In the genomic region with DNA sequence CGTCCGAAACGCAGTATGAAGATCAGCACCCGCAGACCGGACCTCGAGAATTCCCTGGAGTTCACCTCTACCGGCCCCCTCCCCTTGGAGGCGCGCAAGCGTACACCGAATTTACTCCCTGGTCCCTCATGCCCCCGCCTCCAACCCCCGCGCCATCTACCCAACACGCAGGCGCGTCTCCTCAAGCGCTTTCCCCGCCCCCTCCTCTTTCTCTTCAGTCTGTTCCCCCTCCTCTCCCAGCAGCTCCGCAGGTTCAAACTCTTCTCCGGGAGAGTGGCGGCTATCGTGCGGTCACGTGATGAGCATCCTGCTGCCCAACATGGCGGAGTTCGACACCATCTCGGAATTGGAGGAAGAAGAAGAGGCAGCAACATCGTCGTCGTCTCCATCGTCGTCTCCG, we compare ENCODE assay signal across 8 mouse cellular contexts. TPM values are rescaled to one million over a fixed set of nuclear protein-coding genes. Genes with fewer than 3 reads are reported as not detected.
DNase-seq lines count a peak whose midpoint lies in the region; ATAC-seq and TF ChIP-seq lines count a peak whose summit lies in the region.

A gene (plus strand): TSS at position 190 of the 400 bp plus-strand sequence.

- TF ChIP-seq POLR2A in lung, adult 2 months (IDR thresholded peaks at IDR 0.05; ENCODE audit: borderline replicate concordance, extremely low read depth, low read depth, low read length) = peak; percentile 11; the same call in 1 of the 2 replicates

- peak within 1 kb of the TSS; percentile 70 for H3K27ac ChIP-seq in forebrain, postnatal 0 days (ENCODE audit: low read depth, low read length)

- 0 out of 2 replicates have a peak, but pooled peaks cover 5% of the 10 kb centered on the region for H3K4me1 ChIP-seq in E14TG2a.4 (replicated peaks; ENCODE audit: low read depth, low read length)
- no peaks in the 10 kb centered on the region for H3K4me1 ChIP-seq in forebrain, postnatal 0 days (ENCODE audit: insufficient read depth)
- no peaks in the 10 kb centered on the region for H3K4me1 ChIP-seq in lung, adult 2 months (ENCODE audit: control insufficient read depth, insufficient read depth, low read length)

- no peaks in the 10 kb centered on the region for H3K9me3 ChIP-seq in E14TG2a.4 (ENCODE audit: low read length)
- H3K9me3 ChIP-seq in forebrain, postnatal 0 days (ENCODE audit: low read length) = no peaks in the 10 kb centered on the region

- peak within 1 kb of the TSS; percentile 73 for H3K9ac ChIP-seq in forebrain, postnatal 0 days

- H3K36me3 ChIP-seq in E14TG2a.4 (ENCODE audit: insufficient read depth, low read length) = no peaks in the 10 kb centered on the region
- no peaks in the 10 kb centered on the region for H3K36me3 ChIP-seq in forebrain, postnatal 0 days (ENCODE audit: insufficient read depth)

- H3K27me3 ChIP-seq in E14TG2a.4 (ENCODE audit: insufficient read depth, low read length) = no peaks in the 10 kb centered on the region
- H3K27me3 ChIP-seq in forebrain, postnatal 0 days (ENCODE audit: insufficient read depth, low read length) = no peaks in the 10 kb centered on the region; the same call in 1 of the 2 replicates

- H3K4me3 ChIP-seq in E14TG2a.4 (replicated peaks; ENCODE audit: low read length) = peak within 1 kb of the TSS; percentile 84
- H3K4me3 ChIP-seq in forebrain, postnatal 0 days (ENCODE audit: low read depth, low read length) = peak within 1 kb of the TSS; percentile 55
- peak within 1 kb of the TSS; percentile 77 for H3K4me3 ChIP-seq in lung, adult 2 months (replicated peaks; ENCODE audit: extremely low read depth, low read depth, low read length)

- no peak for TF ChIP-seq CTCF in E14TG2a.4 (conservative IDR thresholded peaks at IDR 0.05; ENCODE audit: low read length)
- TF ChIP-seq CTCF in forebrain, postnatal 0 days (IDR thresholded peaks at IDR 0.05; ENCODE audit: low read depth) = no peak
- no peak for TF ChIP-seq CTCF in lung, adult 2 months (IDR thresholded peaks at IDR 0.05; ENCODE audit: insufficient read depth, low read length)

- DNase-seq in cerebellum, adult 11 months = peak; percentile 73
- peak; percentile 91 for DNase-seq in forebrain, postnatal 0 days
- peak; percentile 76 for DNase-seq in heart, postnatal 4 days
- peak; percentile 74 to 81 for DNase-seq in layer of hippocampus, adult 8-10 months (ENCODE audit: low spot score in 2 of 2)
- DNase-seq in lung, adult 2 months = peak; percentile 34
- peak; percentile 76 for DNase-seq in ovary, postnatal 36 days (ENCODE audit: low spot score)
- DNase-seq in thymus, postnatal 36 days = peak; percentile 32 to 47

- H3K4me2 ChIP-seq in forebrain, postnatal 0 days (ENCODE audit: low read depth) = peak within 1 kb of the TSS; percentile 53

- ATAC-seq in forebrain, postnatal 0 days = peak; percentile 98

- WGBS in forebrain, postnatal 0 days = 19% methylated on average over 34 of the region's 34 CpGs
- WGBS in lung, adult 2 months = 23% methylated on average over 34 of the region's 34 CpGs

RNA-seq across cellular contexts. Expression of the gene that starts here (rescaled TPM):
- 10.8 and 13.5 TPM in 2 replicates for total RNA-seq in forebrain, postnatal 0 days (2014; rRNA removed)
- 1.4 and 3.4 TPM in 2 replicates for polyA plus RNA-seq in forebrain, postnatal 0 days (2015; fragmentation: Nextera tagmentation; extraction: Ambion mirVana)
- total RNA-seq in heart, postnatal 4 days (2021) = 1 to 10 TPM; 1.6 TPM
- total RNA-seq in layer of hippocampus, adult 8-10 months (2022) = 10 to 100 TPM; 18.3 to 24.2 (median 23.2) TPM
- 0.34 and 0.50 TPM in 2 replicates for polyA plus RNA-seq in lung, adult 2 months (2012; rRNA removed)

Comparison
In these comparisons a context has a peak if more than half of its experiments do, and no peak if none do; other contexts are left out.
1. Peak in every context shown above with its lines: DNase-seq, ATAC-seq, H3K4me3 ChIP-seq and H3K27ac ChIP-seq.
2. Peak in DNase-seq and H3K4me3 ChIP-seq in lung, adult 2 months; RNA of the gene not detected or under 1 TPM.
3. DNase-seq: peak in every context shown above with its lines; median percentile 91 in forebrain, postnatal 0 days; 78 in layer of hippocampus, adult 8-10 months; 76 in heart, postnatal 4 days; 76 in ovary, postnatal 36 days; 73 in cerebellum, adult 11 months; 40 in thymus, postnatal 36 days; 34 in lung, adult 2 months.